Mouse (Mus musculus) MEL-GATA-1-ER (cell line): Measurements from ENCODE around the gene Thada.

Experiments used
- DNase-seq: peaks from one replicate; pipeline ENCODE4 v3.0.0-alpha.2; 2012; ENCODE audit warnings: low read depth; ENCODE audit errors: extremely low read depth

The Thada gene

GRCm38 (mm10) chr17:84351276-84351675 lies 114.7 kb downstream of the Thada start:
- DNase-seq, result no peak

- no peak for DNase-seq
Observed at GRCm38 (mm10) chr17:84348865-84349264, 117.1 kb downstream of the Thada start.

- no peak for DNase-seq
Observed at GRCm38 (mm10) chr17:84342299-84342817, 123.6 kb downstream of the Thada start.

- no peak for DNase-seq
Observed at GRCm38 (mm10) chr17:84341686-84342085, 124.3 kb downstream of the Thada start.

- no peak for DNase-seq
Observed at GRCm38 (mm10) chr17:84340574-84340973, 125.4 kb downstream of the Thada start.

GRCm38 (mm10) chr17:84335996-84336395 lies 130.0 kb downstream of the Thada start:
- DNase-seq, result no peak

GRCm38 (mm10) chr17:84335076-84335475 lies 130.9 kb downstream of the Thada start:
- DNase-seq, result no peak

GRCm38 (mm10) chr17:84334241-84335014 lies 131.6 kb downstream of the Thada start:
- no peak for DNase-seq

GRCm38 (mm10) chr17:84332940-84333339 lies 133.1 kb downstream of the Thada start:
- no peak for DNase-seq

GRCm38 (mm10) chr17:84330986-84331385 lies 135.0 kb downstream of the Thada start:
- no peak for DNase-seq

GRCm38 (mm10) chr17:84330506-84330905 lies 135.5 kb downstream of the Thada start:
- DNase-seq, result no peak

- DNase-seq, result no peak
Observed at GRCm38 (mm10) chr17:84329906-84330470, 136.0 kb downstream of the Thada start.

GRCm38 (mm10) chr17:84328526-84328925 lies 137.5 kb downstream of the Thada start:
- peak; percentile 5 for DNase-seq

GRCm38 (mm10) chr17:84327051-84327925 lies 138.7 kb downstream of the Thada start:
- no peak for DNase-seq

GRCm38 (mm10) chr17:84322176-84322575 lies 143.8 kb downstream of the Thada start:
- DNase-seq, result no peak

- DNase-seq, result no peak
Observed at GRCm38 (mm10) chr17:84321351-84321750, 144.7 kb downstream of the Thada start.

- no peak for DNase-seq
Observed at GRCm38 (mm10) chr17:84320576-84320975, 145.4 kb downstream of the Thada start.

GRCm38 (mm10) chr17:84314341-84314740 lies 151.7 kb downstream of the Thada start:
- DNase-seq, result no peak

- no peak for DNase-seq
Observed at GRCm38 (mm10) chr17:84313494-84313893, 152.5 kb downstream of the Thada start.

GRCm38 (mm10) chr17:84306151-84306550 lies 159.9 kb downstream of the Thada start:
- DNase-seq, result no peak

GRCm38 (mm10) chr17:84305074-84305473 lies 160.9 kb downstream of the Thada start:
- DNase-seq, result no peak

GRCm38 (mm10) chr17:84304141-84304540 lies 161.9 kb downstream of the Thada start:
- no peak for DNase-seq
